Comparison of ENCODE assay signal across 8 mouse cellular contexts in genomic region chr6:22025584-22026357, GRCm38 (mm10). TPM values are rescaled to one million over a fixed set of nuclear protein-coding genes. Genes with fewer than 3 reads are reported as not detected.
DNase-seq lines count a peak whose midpoint lies in the region; ATAC-seq and TF ChIP-seq lines count a peak whose summit lies in the region.

No protein-coding gene starts in this region.

- H3K4me1 ChIP-seq in forebrain, embryonic 13.5 days, result peaks cover 9% of the 10 kb centered on the region
- peaks cover 45% of the 10 kb centered on the region for H3K4me1 ChIP-seq in limb, embryonic 13.5 days

- no peak for DNase-seq in layer of hippocampus, adult 2 months (ENCODE audit: low spot score in 2 of 2)
- no peak for DNase-seq in layer of hippocampus, adult 9-11 months
- DNase-seq in retina, embryonic 14.5 days (ENCODE audit: low spot score), result peak; percentile 32
- DNase-seq in spleen, postnatal 14 days (ENCODE audit: low spot score in 2 of 2), result no peak
- DNase-seq in gastrocnemius, adult 8-10 months (ENCODE audit: low spot score in 2 of 2), result no peak
- no peak for DNase-seq in urinary bladder, postnatal 25 days (ENCODE audit: low spot score)

- peak overlapping the region; percentile 44 for H3K4me3 ChIP-seq in layer of hippocampus, adult 2 months
- H3K4me3 ChIP-seq in forebrain, embryonic 13.5 days, result peak overlapping the region; percentile 28
- peak overlapping the region; percentile 23 for H3K4me3 ChIP-seq in limb, embryonic 13.5 days

- H3K4me2 ChIP-seq in forebrain, embryonic 13.5 days, result peak overlapping the region; percentile 54
- H3K4me2 ChIP-seq in limb, embryonic 13.5 days (replicated peaks), result peak overlapping the region; percentile 59

- H3K27me3 ChIP-seq in forebrain, embryonic 13.5 days, result no peaks in the 10 kb centered on the region
- H3K27me3 ChIP-seq in limb, embryonic 13.5 days, result no peaks in the 10 kb centered on the region

- no peak for TF ChIP-seq CTCF in layer of hippocampus, adult 2 months (conservative IDR thresholded peaks at IDR 0.05)

- H3K27ac ChIP-seq in layer of hippocampus, adult 2 months, result no peak overlapping the region; the same call in 1 of the 2 replicates
- H3K27ac ChIP-seq in forebrain, embryonic 13.5 days, result no peak overlapping the region
- H3K27ac ChIP-seq in limb, embryonic 13.5 days, result peak overlapping the region; percentile 88

- peak overlapping the region; percentile 30; the same call in 1 of the 2 replicates for H3K9ac ChIP-seq in forebrain, embryonic 13.5 days
- peak overlapping the region; percentile 39 for H3K9ac ChIP-seq in limb, embryonic 13.5 days

- no peaks in the 10 kb centered on the region for H3K36me3 ChIP-seq in forebrain, embryonic 13.5 days (ENCODE audit: poor library complexity, severe bottlenecking)
- no peaks in the 10 kb centered on the region for H3K36me3 ChIP-seq in limb, embryonic 13.5 days

- no peaks in the 10 kb centered on the region for H3K9me3 ChIP-seq in forebrain, embryonic 13.5 days (replicated peaks)
- H3K9me3 ChIP-seq in limb, embryonic 13.5 days, result no peaks in the 10 kb centered on the region

- WGBS in forebrain, embryonic 13.5 days, result 12% methylated on average over 17 of the region's 17 CpGs
- 3% methylated on average over 17 of the region's 17 CpGs for WGBS in limb, embryonic 13.5 days

- peak; percentile 39; the same call in 1 of the 2 replicates for ATAC-seq in forebrain, embryonic 13.5 days
- ATAC-seq in limb, embryonic 13.5 days (ENCODE audit: low FRiP score, low read depth), result peak; percentile 77

RNA-seq across cellular contexts. Expression of gene Cped1, which starts 40.1 kb away (rescaled TPM):
- 1 to 10 TPM; 2.5 to 3.5 TPM for total RNA-seq in layer of hippocampus, adult 2 months (2021)
- polyA plus RNA-seq in forebrain, embryonic 13.5 days (2015; fragmentation: Nextera tagmentation; extraction: Ambion mirVana), result 2.7 and 3.0 TPM in 2 replicates
- 53.1 and 53.5 TPM in 2 replicates for polyA plus RNA-seq in limb, embryonic 13.5 days (2015; fragmentation: Nextera tagmentation; extraction: Ambion mirVana)
- 10 to 100 TPM; 22.4 to 26.6 (median 22.9) TPM for total RNA-seq in gastrocnemius, adult 8-10 months (2022)

Comparison
In these comparisons a context has a peak if more than half of its experiments do, and no peak if none do; other contexts are left out.
1. RNA of gene Cped1, which starts 40.1 kb away (total RNA-seq): 22.4 to 26.6 TPM in gastrocnemius, adult 8-10 months; 2.5 to 3.5 TPM in layer of hippocampus, adult 2 months; every median in the first group is over 4 times any median in the second.
2. Peak in every context shown above with its lines, with median percentiles within 50 percentile points of each other: H3K4me3 ChIP-seq.